Mouse (Mus musculus) brain, embryonic 14.5 days (tissue): ENCODE results near the gene Prss22.

Source experiments
- CTCF ChIP-seq: fragments of 200-500 bp; IDR thresholded peaks from 2 replicates; pipeline ENCODE4 v1.5.1; 2012; ENCODE audit warnings: inconsistent platforms, mild to moderate bottlenecking, moderate library complexity, borderline replicate concordance; ENCODE audit not compliant: insufficient read depth, insufficient read length; ENCODE audit errors: extremely low read depth
- POLR2A ChIP-seq: fragments of 200-500 bp; IDR thresholded peaks from 2 replicates; pipeline ENCODE4 v1.6.1; 2012; ENCODE audit warnings: mild to moderate bottlenecking, inconsistent platforms, borderline replicate concordance; ENCODE audit not compliant: poor library complexity, insufficient read depth, insufficient read length, severe bottlenecking; ENCODE audit errors: extremely low read depth

GRCm38 (mm10) chr17:23955174-23955573 is 42.7 kb downstream of the Prss22 start, which contains the start of gene Sbpl:
- no peak for TF ChIP-seq CTCF
- no peak for TF ChIP-seq POLR2A
